27 mouse cellular contexts compared by ENCODE assay signal in the genomic region with DNA sequence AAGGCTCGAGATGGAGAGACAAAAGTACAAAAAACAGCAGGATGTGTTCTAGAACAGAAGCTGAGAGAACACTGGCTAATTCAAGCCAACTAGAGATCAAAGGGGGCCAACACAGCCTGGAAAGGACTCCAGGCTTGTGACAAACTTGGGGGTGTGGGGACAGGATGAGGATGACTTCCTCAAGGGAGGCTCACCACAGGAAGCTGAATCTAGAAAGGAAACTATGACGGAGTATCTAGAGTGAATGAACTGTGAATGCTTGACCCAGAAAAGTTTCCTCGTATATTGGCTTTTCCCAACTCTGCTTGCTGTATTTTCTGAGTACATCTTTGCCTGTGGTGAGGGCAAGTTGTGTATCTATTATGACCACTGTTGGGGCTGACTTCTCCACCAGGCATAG.
DNase-seq lines count a peak whose midpoint lies in the region; ATAC-seq and TF ChIP-seq lines count a peak whose summit lies in the region.
"Had no signal": no experiment of that assay in that cellular context is flagged by ENCODE, and none has a peak within 500 bp of the region (broad histone marks: within the 10 kb centered on the region; RNA-seq: fewer than 3 reads in every experiment).

No protein-coding gene starts in this region.

- 53% methylated on average over 3 of the region's 3 CpGs for WGBS in lung, postnatal 0 days
- 76% methylated on average over 3 of the region's 3 CpGs for WGBS in embryonic facial prominence, embryonic 10.5 days

- no peaks in the 10 kb centered on the region for H3K36me3 ChIP-seq in lung, postnatal 0 days (ENCODE audit: insufficient read depth, low read length)
- H3K36me3 ChIP-seq in embryonic facial prominence, embryonic 10.5 days (replicated peaks): no peaks in the 10 kb centered on the region
- H3K36me3 ChIP-seq: forebrain, embryonic 12.5 days; G1E; heart, embryonic 15.5 days; intestine, embryonic 15.5 days; liver, embryonic 12.5 days; lung, embryonic 15.5 days; midbrain, embryonic 12.5 days; neural tube, embryonic 15.5 days had no signal

- DNase-seq in lung, postnatal 0 days (ENCODE audit: low spot score): peak; percentile 40
- no peak for DNase-seq in lung, adult 18-20 months
- peak; percentile 16 for DNase-seq in naive thymus-derived CD4-positive, alpha-beta T cell, adult 2 months (ENCODE audit: low read depth)
- no peak for DNase-seq in spleen, postnatal 14 days (ENCODE audit: low spot score in 2 of 2)
- no peak for DNase-seq in embryonic facial prominence, embryonic 10.5 days (ENCODE audit: low spot score)
- no peak for DNase-seq in gastrocnemius, postnatal 25 days
- DNase-seq: adrenal gland, postnatal 36 days; cerebellum, adult 18-20 months; cerebellum, postnatal 36 days; heart, adult 2 months; kidney, adult 9 months; kidney, postnatal 36 days; left cerebral cortex, postnatal 4 days; right cerebral cortex, postnatal 25 days; thymus, postnatal 14 days had no signal

- no peaks in the 10 kb centered on the region for H3K4me1 ChIP-seq in lung, postnatal 0 days (ENCODE audit: insufficient read depth, low read depth, low read length)
- peaks cover 19% of the 10 kb centered on the region for H3K4me1 ChIP-seq in embryonic facial prominence, embryonic 10.5 days

- no peak for TF ChIP-seq CTCF in lung, postnatal 0 days (IDR thresholded peaks at IDR 0.05)

- H3K9ac ChIP-seq in lung, postnatal 0 days (replicated peaks; ENCODE audit: low read depth): no peak overlapping the region
- H3K9ac ChIP-seq: forebrain, embryonic 12.5 days; heart, embryonic 15.5 days; intestine, embryonic 15.5 days; liver, embryonic 12.5 days; lung, embryonic 15.5 days; midbrain, embryonic 12.5 days; neural tube, embryonic 15.5 days had no signal

- H3K27me3 ChIP-seq in lung, postnatal 0 days (replicated peaks; ENCODE audit: insufficient read depth, low read length): no peaks in the 10 kb centered on the region
- no peaks in the 10 kb centered on the region for H3K27me3 ChIP-seq in embryonic facial prominence, embryonic 10.5 days (replicated peaks; ENCODE audit: low read depth, poor library complexity, severe bottlenecking)
- H3K27me3 ChIP-seq: forebrain, embryonic 12.5 days; heart, embryonic 15.5 days; intestine, embryonic 15.5 days; liver, embryonic 12.5 days; lung, embryonic 15.5 days; midbrain, embryonic 12.5 days; neural tube, embryonic 15.5 days had no signal

- H3K27ac ChIP-seq in lung, postnatal 0 days (ENCODE audit: low read length): no peak overlapping the region
- no peak overlapping the region for H3K27ac ChIP-seq in embryonic facial prominence, embryonic 10.5 days (replicated peaks)
- H3K27ac ChIP-seq: forebrain, embryonic 12.5 days; heart, adult 2 months; heart, embryonic 15.5 days; intestine, embryonic 15.5 days; liver, embryonic 12.5 days; lung, embryonic 15.5 days; neural tube, embryonic 15.5 days; stomach, postnatal 0 days had no signal

- no peak overlapping the region for H3K4me3 ChIP-seq in lung, postnatal 0 days (ENCODE audit: low read depth, low read length)
- H3K4me3 ChIP-seq in embryonic facial prominence, embryonic 10.5 days: no peak overlapping the region
- H3K4me3 ChIP-seq: forebrain, embryonic 12.5 days; heart, adult 2 months; heart, embryonic 15.5 days; intestine, embryonic 15.5 days; liver, embryonic 12.5 days; lung, embryonic 15.5 days; midbrain, embryonic 12.5 days; myocyte; neural tube, embryonic 15.5 days had no signal

- no peak for TF ChIP-seq EP300 in lung, postnatal 0 days (IDR thresholded peaks at IDR 0.05)

- no peak overlapping the region for H3K4me2 ChIP-seq in lung, postnatal 0 days (replicated peaks; ENCODE audit: low read depth, low read length)
- H3K4me2 ChIP-seq: forebrain, embryonic 12.5 days; heart, embryonic 15.5 days; intestine, embryonic 15.5 days; liver, embryonic 12.5 days; lung, embryonic 15.5 days; midbrain, embryonic 12.5 days; neural tube, embryonic 15.5 days had no signal

- no peak for ATAC-seq in lung, postnatal 0 days
- ATAC-seq in CD4-positive, CD25-positive, alpha-beta regulatory T cell, adult 4 months: peak; percentile 90
- peak; percentile 76 to 83 for ATAC-seq in hematopoietic stem cell, adult 5-6 weeks (replicated peaks in 1 of 2; ENCODE audit: insufficient read depth in 1 of 2, low FRiP score in 2 of 2, low TSS enrichment in 1 of 2, low read depth in 1 of 2, poor library complexity in 2 of 2, severe bottlenecking in 2 of 2)
- ATAC-seq: intestine, embryonic 15.5 days; liver, embryonic 12.5 days had no signal

- H3K9me3 ChIP-seq in lung, postnatal 0 days (ENCODE audit: low read length): no peaks in the 10 kb centered on the region
- H3K9me3 ChIP-seq in embryonic facial prominence, embryonic 10.5 days: no peaks in the 10 kb centered on the region
- H3K9me3 ChIP-seq: forebrain, embryonic 12.5 days; G1E; heart, embryonic 15.5 days; intestine, embryonic 15.5 days; liver, embryonic 12.5 days; lung, embryonic 15.5 days; midbrain, embryonic 12.5 days; neural tube, embryonic 15.5 days had no signal

Comparison
In these comparisons a context has a peak if more than half of its experiments do, and no peak if none do; other contexts are left out.
1. DNase-seq: peak in lung, postnatal 0 days (single experiment) and naive thymus-derived CD4-positive, alpha-beta T cell, adult 2 months (single experiment); none in lung, adult 18-20 months (0 of 2), spleen, postnatal 14 days (0 of 2), embryonic facial prominence, embryonic 10.5 days (single experiment) and gastrocnemius, postnatal 25 days (single experiment).